Mouse (Mus musculus) hindlimb bud, embryonic 11.5 days (tissue): Measurements from ENCODE around the gene Sirt3.

Experiments used
- DNase-seq: peaks from one replicate; pipeline ENCODE4 v3.0.0-alpha.2; 2012; ENCODE audit warnings: low read depth, low spot score; ENCODE audit errors: extremely low spot score

Gene Sirt3

DNA sequence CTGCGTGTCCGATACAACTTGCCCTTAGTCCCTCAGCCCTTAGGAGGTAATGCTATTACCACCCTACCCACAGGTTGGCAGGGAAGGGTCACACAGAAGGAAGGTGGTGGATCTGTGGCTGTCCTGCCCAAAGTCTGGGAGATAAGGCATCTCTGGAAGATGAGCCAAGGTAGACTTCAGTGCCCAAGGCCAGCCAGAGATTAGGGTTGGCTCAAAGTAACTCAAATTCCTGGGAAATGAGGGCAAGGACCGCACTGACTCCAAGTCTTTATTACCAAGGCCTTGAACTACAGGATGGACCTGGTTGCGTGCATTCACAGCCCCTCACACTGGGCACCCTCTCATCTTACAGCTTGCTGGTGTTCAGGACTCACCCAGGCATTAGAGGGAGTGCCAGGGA, 30.2 kb downstream of the Sirt3 start:
- DNase-seq: no peak

DNA sequence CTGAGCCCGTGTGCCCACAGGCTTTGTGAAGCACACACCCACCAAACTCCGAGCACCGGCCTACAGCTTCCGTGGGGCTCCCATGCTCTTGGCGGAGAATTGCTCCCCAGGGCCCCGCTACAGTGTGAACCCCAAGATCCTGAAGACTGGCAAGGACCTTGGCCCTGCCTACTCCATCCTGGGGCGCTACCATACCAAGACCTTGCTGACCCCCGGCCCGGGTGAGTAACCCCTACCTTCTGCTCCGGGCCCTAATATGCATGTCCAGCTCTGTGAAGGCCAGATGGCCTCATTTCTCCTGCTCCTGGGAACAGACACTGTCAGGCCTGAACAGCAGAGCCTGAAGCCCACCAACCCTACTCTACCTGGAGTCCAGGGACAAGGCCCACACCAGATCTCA, 33.5 kb downstream of the Sirt3 start:
- no peak for DNase-seq

DNA sequence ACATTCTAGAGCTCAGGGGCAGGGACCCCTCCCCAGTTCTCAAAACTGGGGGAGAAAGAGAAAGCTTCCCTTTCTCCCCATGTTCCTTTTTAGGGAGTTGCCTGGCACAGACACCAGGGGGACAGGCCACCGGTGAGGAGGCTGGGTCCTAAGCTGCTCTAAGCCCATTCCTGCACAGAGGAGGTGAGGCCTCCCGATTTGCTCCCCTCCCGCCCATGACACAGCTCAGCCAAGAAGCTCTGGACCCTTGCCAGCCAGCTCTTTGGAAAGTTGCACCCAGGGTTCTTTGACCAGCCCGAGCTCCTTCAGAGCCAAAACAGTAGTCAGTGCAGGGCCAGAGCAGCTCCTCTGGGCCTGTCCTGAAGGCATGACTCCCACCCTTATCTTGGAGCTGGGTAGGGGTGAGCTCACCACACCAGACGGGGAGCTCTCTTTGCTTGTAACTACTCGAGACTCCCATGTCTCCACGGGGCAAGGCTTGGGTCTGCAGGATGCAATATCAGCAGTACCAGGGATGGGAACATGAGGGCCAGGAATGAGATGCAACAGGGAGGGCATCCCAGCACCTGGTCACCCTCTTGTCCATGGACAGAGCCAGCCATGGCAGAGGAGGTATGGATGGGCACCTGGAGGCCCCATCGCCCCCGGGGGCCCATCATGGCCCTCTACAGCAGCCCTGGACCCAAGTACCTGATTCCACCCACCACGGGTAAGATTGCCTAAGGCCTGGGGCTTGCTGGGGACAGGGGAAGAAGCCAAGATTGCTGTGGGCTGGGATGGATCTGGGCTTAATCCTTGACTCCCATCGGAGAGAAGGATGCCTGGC, 34.1 kb downstream of the Sirt3 start, which contains the start of gene Odf3:
Gene Odf3, plus strand, starts transcription at position 51 of the 826 bp plus-strand sequence.
- DNase-seq: no peak

DNA sequence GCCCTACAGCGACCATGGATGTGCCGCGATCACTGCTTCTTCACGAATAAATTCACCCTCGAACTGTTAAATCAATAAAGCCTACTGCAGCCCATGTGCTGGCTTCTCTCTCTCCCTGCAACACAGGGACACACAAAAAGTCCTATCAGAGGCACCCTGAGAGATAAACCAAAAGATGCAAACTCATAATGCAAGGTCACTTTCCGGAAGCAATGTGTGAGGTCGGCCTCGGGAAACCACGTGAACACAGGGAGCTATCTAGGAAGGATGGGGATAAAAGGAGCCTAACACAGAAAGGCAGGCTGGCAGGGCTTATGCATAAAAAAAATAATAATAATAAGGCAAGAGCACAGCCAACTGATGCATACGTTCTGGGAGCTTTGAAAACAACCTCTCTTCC, 35.4 kb downstream of the Sirt3 start:
- no peak for DNase-seq

DNA sequence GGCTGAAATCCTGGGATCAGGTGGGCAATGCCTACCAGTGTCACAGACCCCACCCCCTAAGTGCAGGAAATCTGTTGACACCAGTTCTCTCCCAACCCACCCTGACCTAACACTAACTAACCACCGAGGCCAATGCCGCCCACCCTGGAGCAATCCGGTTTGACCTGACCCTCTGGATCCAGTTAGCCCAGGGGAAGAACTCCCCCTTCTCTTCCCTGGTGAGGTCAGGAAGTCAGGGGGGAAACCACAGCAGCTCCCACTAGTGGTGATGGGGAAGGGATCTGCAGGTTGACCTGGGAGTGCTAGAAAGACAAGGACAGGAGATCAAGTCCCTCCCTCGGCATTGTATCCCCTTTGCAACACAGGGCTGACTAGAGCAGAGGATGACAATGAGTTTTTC, 36.4 kb downstream of the Sirt3 start:
- DNase-seq: no peak

DNA sequence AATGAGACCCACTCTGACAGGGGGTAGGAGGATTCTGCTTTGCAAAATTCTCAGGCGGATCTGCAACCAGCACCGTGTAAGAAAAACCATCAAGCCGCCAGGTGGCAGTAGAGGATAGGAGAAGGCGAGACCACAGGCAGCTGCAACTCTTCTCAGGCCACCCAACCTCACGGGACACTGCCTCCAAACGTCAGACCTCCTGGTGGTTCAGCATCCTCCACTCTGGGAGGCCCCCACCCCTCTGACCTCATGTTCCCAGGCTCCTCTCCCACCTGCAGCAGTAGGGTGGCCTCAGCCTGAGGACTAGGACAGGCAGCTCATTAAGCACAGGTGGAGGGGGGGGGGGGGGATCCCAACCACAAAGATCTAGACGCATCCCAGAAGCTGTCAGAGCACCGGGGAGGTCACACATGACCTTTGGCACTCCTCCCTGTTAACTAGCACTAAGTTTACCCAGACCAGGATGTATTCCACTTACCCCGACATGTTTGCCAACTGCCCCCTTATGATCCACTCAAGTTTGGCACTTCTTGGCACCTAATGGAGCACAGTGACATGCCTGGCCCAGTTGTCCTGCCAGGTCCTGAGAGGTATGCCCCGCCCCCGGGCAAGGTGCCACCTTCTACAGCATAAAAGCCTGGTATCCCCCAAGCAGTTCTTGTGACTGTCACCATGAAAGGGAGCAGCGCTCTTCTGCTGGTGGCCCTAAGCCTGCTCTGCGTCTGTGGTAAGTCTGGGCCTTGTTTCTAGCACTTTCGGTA, 37.0 kb downstream of the Sirt3 start, which contains the start of gene Scgb1c1:
Gene Scgb1c1, plus strand, starts transcription at position 643 of the 761 bp plus-strand sequence.
- peak; percentile 76 for DNase-seq

DNA sequence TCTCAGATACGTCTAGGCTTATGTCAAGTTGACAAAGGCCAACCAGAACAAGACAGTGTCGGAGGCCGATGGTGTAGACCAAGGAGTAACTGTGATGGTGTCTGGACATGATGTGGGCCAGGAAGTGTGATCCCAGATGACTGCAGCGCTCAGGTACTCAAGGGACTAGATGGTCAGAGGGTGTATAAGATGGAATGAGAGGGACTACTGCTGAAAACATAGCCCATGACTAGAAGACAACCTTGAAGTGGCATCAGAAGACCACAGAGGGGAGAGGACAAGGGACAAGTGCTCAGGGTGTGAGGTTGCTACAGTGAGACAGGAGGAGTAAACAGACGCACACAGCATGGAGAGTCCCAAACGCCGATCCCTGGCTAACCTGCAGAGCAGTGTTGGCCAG, 38.3 kb downstream of the Sirt3 start:
- DNase-seq: no peak

DNA sequence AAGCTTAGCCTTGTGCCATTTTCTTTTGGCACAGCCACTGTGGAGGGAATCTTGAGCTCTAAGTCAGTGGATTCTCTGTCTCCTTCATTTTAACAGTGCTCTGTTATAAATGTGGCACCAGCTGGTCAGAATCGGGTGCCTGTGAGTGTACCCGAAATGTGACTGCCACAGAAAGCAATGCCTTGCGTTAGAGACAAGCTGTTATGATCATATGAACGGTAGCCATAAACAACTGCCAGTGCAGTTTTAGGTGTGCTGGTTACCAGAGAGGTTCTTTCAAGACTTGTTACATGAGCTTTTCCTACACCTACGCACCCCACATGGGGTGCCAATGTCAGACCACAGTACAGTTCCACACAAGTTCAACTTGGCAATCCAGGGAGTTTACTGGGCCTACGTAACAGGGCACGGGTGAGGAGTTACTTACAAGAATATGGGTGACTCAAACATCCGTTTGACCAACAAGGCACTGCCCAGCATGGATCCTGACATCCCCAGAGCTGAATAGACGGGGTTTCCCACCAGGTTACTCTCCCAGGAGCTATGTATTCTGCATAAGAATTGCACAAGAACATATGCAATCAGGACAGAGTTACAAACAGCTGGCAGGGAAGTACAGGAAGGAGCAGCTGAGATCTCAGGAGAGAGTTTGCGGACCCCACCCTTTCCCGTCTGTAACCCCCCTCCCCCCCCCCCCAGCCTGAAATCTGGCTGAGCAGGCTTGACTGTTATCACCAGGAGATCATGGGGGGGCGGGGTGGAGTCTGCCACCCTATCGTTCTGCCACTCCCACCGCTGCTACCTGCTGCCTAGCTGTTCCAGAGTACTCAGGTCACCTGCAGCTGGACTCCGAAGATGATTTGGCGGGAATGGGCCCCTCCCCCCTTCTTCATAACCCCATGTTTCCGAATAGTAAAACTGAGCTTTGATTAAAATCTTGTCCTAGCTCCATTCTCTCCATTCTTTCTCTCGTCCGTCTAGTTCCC, 41.1 kb downstream of the Sirt3 start:
- DNase-seq: no peak

DNA sequence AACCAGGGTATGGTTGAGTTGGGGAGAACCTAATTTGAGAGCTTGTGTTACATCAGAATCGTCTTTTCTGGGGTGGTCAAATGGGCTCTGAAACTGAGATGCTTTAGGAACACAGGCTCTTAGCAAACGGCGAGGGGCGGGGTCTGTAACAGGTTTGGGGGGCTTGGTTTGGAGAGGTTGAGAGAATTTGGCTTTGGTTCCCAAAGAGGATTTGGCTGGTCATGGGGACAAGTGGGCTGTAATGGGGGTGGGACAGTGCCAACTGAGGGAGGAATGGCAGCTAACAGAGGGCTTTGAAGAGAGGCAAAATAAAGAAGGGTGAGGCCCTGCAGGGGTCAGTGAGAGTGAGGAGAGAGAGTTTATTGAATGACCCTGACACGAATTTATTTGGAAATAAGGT, 42.6 kb downstream of the Sirt3 start:
- DNase-seq: no peak

DNA sequence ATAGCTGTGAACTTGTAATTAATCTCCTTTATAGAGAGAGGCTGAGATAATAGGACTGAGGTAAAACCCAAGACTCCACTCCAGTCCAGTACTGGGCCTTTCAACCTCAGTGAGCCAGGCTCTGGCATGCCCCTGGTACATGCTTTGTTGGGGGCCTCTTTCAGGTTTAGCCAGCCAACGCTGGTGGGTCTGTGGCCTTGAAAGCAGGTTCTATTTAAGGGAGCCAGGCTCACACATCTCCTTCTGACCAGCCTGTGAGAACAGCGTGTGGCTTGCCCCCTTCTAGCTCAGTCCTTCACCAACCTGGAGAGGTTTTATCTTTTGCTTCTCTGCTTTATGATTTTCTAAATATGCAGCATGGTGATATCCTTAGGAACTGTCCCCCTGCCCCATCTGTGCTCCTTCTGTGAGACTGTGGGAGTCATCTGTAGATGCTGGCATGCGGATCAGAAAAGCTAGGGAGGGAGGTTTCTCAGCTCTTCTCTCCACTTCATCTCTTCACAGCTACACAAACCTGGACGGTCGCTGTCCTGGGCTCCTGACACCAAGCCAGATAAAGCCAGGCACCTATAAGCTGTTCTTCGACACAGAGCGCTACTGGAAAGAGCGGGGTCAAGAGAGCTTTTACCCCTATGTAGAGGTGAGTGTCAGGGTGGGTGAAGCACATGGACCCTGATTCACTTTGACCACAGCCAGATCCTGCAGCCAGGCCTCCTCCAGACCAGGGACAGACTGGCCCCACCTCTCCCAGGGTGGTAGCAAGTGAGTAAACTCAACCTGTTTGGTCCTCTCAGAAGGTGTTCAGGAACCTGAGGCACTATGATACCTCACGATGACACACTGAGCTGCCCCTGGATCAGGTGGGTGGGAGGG, 45.6 kb downstream of the Sirt3 start:
- no peak for DNase-seq

DNA sequence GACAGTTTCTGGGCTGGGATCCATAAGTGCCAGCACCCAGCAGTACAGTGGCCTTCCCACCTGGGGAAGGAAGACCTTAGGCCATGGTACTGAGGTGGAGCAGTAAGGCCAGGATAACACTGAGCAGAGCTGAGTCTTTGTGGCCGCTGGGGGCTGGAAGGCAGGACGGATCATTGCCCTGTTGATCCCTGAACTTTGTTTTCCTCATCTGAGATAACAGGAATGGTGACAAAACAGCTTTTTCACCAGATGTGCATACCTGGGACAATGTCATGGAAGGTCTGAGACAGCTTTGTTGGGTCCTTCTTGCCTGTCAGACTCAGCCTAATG, 46.4 kb downstream of the Sirt3 start:
- no peak for DNase-seq

DNA sequence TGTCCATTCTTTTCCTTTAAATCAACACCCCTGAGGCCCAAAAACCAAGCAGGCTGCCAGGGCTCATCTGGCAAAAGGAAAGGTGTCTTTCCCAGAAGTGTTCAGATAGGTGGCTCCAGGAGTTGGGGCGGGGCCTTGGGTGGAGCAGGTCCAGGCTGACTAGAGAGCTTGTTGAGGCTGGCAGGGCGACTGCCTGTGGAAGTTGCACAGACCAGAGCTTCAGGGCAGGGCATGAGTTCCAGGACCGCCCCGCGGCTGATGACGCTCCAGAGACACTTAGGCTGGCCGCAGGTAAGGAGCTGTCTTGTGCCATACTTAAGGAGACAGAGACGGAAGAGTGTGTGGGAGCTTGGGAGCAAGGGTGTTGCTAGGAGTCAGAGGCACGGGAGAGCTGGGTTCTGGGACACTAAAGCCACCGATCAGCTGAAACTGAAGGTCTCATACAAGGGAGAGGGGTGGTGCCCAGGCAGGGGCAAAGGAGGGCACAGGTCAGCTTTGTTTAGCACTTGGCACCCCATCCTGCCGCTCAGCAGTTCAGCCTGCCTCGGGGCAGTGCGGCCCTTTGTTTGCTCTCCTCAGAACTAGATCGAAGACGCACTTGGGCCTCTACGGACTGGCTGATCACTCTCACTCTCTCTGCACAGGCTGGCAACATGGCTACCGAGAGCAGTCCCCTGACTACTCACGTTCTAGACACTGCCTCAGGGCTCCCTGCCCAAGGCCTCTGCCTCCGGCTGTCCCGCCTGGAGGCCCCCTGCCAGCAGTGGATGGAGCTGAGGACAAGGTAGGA, 46.9 kb downstream of the Sirt3 start, which contains the start of gene Urah:
Gene Urah, plus strand, starts transcription at position 51 of the 790 bp plus-strand sequence.
- no peak for DNase-seq

DNA sequence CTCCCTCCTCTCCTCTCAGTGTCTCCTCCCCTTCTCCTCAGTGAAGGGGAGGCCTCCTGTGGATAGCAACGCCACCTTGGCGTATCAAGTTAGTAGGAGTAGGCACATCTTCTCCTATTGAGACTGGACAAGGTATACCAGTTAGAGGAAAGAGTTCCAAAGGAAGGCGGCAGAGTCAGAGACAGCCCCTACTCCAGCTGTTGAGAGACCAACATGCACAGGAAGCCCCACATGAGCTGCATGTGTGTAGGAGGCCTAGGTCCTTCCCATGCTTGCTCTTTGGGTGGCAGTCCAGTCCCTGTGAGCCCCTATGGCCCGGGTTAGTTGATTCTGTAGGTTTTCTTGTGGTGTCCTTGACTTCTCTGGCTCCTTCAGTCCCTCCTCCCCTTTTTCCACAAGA, 48.8 kb downstream of the Sirt3 start:
- no peak for DNase-seq

DNA sequence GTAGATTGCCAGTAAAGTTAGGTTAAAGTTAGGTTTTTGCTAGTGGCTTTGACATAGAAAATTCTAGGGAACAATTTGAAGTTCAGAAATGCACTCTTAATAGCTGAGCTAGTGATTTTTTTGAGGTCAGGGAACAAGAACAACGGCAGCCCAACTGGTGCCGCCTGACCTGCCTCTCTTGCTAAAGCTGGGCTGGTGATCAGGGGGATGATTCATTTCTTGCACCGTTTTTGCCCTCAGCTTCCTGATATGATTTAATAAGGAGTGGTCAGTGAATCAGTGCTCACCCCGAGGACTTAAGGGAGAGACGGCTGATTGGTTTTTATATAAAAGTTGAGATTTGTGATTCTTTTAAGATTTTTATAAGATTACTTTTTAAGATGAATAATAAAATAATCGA, 50.7 kb downstream of the Sirt3 start:
- DNase-seq: no peak

DNA sequence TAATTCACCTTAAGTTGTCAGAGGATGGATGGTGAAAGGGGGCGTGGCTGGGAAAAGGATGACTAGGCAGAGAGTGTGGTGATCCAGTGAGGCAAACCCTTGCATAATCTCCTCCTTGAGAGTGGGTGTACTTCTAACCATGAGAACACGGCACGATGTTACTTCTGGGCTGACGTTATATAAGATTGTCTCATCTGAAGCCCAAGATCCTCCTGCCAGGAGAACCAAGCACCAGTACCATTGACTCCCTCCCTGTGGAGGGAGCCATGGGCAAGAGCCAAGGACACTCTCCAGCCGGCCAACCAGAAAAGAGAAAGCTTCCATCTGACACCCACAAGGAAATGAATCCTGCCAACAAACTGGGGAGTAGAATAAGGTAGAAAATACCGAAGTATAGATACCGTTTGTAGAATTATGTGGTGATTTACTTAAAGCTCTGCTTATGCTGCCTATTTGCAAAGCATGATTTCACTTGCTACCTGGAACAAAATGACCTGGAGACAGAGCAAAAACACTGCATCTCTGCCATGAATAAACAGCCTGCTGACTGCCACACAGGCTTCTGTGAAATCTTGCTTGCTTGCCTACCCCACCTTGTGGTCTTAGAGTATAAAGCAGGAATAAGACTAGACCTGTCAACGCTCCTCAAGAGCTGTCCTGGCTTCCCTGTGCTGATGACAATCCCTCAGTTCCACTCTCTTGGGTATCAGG, 53.8 kb downstream of the Sirt3 start:
- DNase-seq: no peak

DNA sequence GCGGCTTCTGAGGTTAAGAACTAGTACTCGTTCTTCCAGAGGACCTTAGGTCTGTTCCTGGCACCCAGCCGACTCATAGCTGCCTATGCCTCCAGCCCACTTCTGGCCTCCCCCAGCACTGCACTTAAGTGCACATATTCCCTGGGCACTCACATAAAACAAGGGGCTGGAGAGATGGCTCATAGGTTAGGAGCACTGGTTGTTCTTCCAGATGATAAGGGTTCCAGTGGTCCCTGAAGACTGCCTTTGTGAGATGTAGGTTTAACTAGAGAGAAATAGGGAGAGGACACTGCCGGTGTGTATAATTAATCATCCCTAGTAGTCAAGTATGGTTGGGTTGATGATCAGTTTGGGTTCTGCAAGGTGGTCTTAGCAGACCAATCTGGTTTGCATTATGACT, 59.4 kb downstream of the Sirt3 start:
- no peak for DNase-seq

DNA sequence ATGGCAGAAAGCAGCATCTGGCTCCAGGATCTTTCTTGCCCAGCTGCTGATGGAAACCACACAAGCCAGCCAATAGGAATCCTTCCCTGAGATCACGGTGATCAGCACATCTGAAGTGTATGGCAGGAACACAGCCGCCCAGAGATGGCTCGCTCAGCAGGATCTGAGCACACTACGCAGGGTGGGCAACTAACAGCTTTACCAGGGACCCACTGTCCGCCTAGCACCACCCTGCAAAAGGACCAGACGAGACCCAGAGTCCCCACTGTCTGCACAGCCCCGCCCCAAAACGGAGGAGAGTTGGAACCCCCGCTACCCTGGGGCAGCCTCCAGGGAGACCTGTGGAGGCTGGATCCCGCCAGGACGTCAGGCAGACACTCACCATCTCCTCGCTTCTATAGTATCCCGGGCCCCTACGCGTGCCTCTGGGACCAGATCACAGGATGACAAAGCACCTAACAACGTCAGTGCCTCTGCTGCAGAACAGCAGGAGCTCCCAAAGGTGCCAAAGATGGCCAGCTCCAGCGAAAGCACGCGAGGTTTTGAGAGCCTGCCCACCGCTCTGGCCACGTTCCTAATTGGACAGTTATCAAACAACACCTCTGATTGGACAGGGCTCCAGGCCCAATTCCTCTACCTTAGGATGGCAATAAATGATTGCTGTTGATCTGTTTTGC, 60.3 kb downstream of the Sirt3 start, which contains the start of gene Zfp941:
Gene Zfp941, minus strand, starts transcription at position 526 of the 677 bp plus-strand sequence.
- peak; percentile 39 for DNase-seq

DNA sequence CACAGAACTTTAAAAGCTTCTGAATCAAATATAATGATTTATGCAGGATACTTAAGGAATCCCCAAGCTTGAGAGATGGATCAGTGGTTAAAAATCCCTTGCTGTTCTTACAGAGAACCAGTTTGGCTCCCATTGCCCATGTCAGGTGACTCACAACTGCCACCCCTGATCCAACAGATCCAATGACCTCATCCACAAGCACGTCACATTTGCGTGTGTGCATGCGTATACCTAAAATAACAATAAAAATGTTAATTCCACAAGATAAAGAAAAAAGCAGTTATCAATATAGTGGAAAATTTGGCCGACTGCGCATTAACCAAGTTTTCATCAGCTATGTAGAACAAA, 60.8 kb downstream of the Sirt3 start:
- no peak for DNase-seq
